In genomic region chr7:126694441-126695051, GRCm38 (mm10) we compare ENCODE assay signal across 8 mouse cellular contexts. TPM values are rescaled to one million over a fixed set of nuclear protein-coding genes. Genes with fewer than 3 reads are reported as not detected.
A peak's percentile ranks its signal among the peaks of the same experiment; 100 is the strongest.
DNase-seq lines count a peak whose midpoint lies in the region; ATAC-seq and TF ChIP-seq lines count a peak whose summit lies in the region.

No protein-coding gene starts in this region.

- peaks cover 2% of the 10 kb centered on the region; the same call in 1 of the 2 replicates for H3K36me3 ChIP-seq in heart, embryonic 11.5 days (ENCODE audit: control insufficient read depth, insufficient read depth, low read length)
- H3K36me3 ChIP-seq in forebrain, embryonic 15.5 days: peaks cover 31% of the 10 kb centered on the region
- peaks cover 21% of the 10 kb centered on the region for H3K36me3 ChIP-seq in liver, postnatal 0 days (replicated peaks; ENCODE audit: insufficient read depth, low read length)

- H3K9me3 ChIP-seq in heart, embryonic 11.5 days (replicated peaks; ENCODE audit: control insufficient read depth, low read length): no peaks in the 10 kb centered on the region
- no peaks in the 10 kb centered on the region for H3K9me3 ChIP-seq in forebrain, embryonic 15.5 days
- no peaks in the 10 kb centered on the region for H3K9me3 ChIP-seq in liver, postnatal 0 days (ENCODE audit: low read length)

- peak overlapping the region; percentile 90 for H3K4me3 ChIP-seq in heart, embryonic 11.5 days (ENCODE audit: low read depth, low read length)
- H3K4me3 ChIP-seq in forebrain, embryonic 15.5 days: peak overlapping the region; percentile 95
- H3K4me3 ChIP-seq in liver, postnatal 0 days (ENCODE audit: low read depth, low read length): peak overlapping the region; percentile 62

- no peaks in the 10 kb centered on the region for H3K27me3 ChIP-seq in heart, embryonic 11.5 days (ENCODE audit: control insufficient read depth, insufficient read depth, low read length)
- no peaks in the 10 kb centered on the region for H3K27me3 ChIP-seq in forebrain, embryonic 15.5 days
- no peaks in the 10 kb centered on the region for H3K27me3 ChIP-seq in liver, postnatal 0 days (ENCODE audit: insufficient read depth, low read length)

- no peak for TF ChIP-seq EP300 in liver, postnatal 0 days (IDR thresholded peaks at IDR 0.05; ENCODE audit: low read depth)

- H3K27ac ChIP-seq in heart, embryonic 11.5 days (ENCODE audit: low read depth, low read length): no peak overlapping the region
- peak overlapping the region; percentile 96 for H3K27ac ChIP-seq in forebrain, embryonic 15.5 days (replicated peaks)
- H3K27ac ChIP-seq in liver, postnatal 0 days (ENCODE audit: low read depth): no peak overlapping the region

- no peak overlapping the region for H3K9ac ChIP-seq in heart, embryonic 11.5 days (ENCODE audit: low read depth, low read length)
- H3K9ac ChIP-seq in forebrain, embryonic 15.5 days (replicated peaks): peak overlapping the region; percentile 93; the same call in 1 of the 2 replicates
- H3K9ac ChIP-seq in liver, postnatal 0 days (replicated peaks): no peak overlapping the region; the same call in 1 of the 2 replicates

- peaks cover 15% of the 10 kb centered on the region for H3K4me1 ChIP-seq in heart, embryonic 11.5 days (ENCODE audit: control insufficient read depth, insufficient read depth, low read length)
- H3K4me1 ChIP-seq in forebrain, embryonic 15.5 days: peaks cover 30% of the 10 kb centered on the region
- peaks cover 19% of the 10 kb centered on the region for H3K4me1 ChIP-seq in liver, postnatal 0 days (ENCODE audit: insufficient read depth)

- TF ChIP-seq CTCF in liver, postnatal 0 days (IDR thresholded peaks at IDR 0.05; ENCODE audit: low read depth): no peak

- DNase-seq in heart, adult 18-20 months: no peak
- peak; percentile 75 for DNase-seq in ES-CJ7 (ENCODE audit: low read depth, low spot score)
- DNase-seq in liver, postnatal 0 days: no peak
- DNase-seq in right cerebral cortex, postnatal 25 days: no peak
- no peak for DNase-seq in c-Kit-positive CD71-positive TER-119-positive erythroid progenitor cells, embryonic 14.5 days (ENCODE audit: low spot score)
- DNase-seq in ovary, postnatal 10 days (ENCODE audit: low spot score): no peak

- H3K4me2 ChIP-seq in heart, embryonic 11.5 days: peak overlapping the region; percentile 98
- peak overlapping the region; percentile 81 for H3K4me2 ChIP-seq in forebrain, embryonic 15.5 days (replicated peaks)
- H3K4me2 ChIP-seq in liver, postnatal 0 days (ENCODE audit: low read depth, low read length): peak overlapping the region; percentile 84

- ATAC-seq in heart, embryonic 11.5 days (replicated peaks; ENCODE audit: insufficient number of reproducible peaks, low FRiP score, low TSS enrichment): no peak
- ATAC-seq in forebrain, embryonic 15.5 days (replicated peaks): no peak
- ATAC-seq in liver, postnatal 0 days: no peak

- 60% methylated on average over 10 of the region's 10 CpGs for WGBS in heart, embryonic 11.5 days (ENCODE audit: insufficient replicate concordance)
- whole genome bisulfite sequencing in forebrain, embryonic 15.5 days: 27% methylated on average over 10 of the region's 10 CpGs
- WGBS in liver, postnatal 0 days (ENCODE audit: insufficient replicate concordance): 57% methylated on average over 10 of the region's 10 CpGs

RNA-seq across cellular contexts. Expression of gene Bola2, which starts 0.7 kb away (rescaled TPM):
- polyA plus RNA-seq in heart, embryonic 11.5 days (2014; fragmentation: Nextera tagmentation; extraction: Ambion mirVana): 120 and 126 TPM in 2 replicates
- 10 to 100 TPM; 60.1 to 60.4 TPM for total RNA-seq in heart, adult 18-20 months (2021)
- polyA plus RNA-seq in forebrain, embryonic 15.5 days (2015; fragmentation: Nextera tagmentation; extraction: Ambion mirVana): 141 and 158 TPM in 2 replicates
- polyA plus RNA-seq in liver, postnatal 0 days (2015; fragmentation: Nextera tagmentation; extraction: Ambion mirVana): 86.5 and 93.5 TPM in 2 replicates

RNA-seq across cellular contexts. Expression of gene Slx1b, which starts 1.0 kb away (rescaled TPM):
- polyA plus RNA-seq in heart, embryonic 11.5 days (2014; fragmentation: Nextera tagmentation; extraction: Ambion mirVana): 6.1 and 6.7 TPM in 2 replicates
- total RNA-seq in heart, adult 18-20 months (2021): 1 to 10 TPM; 3.7 to 4.1 TPM
- polyA plus RNA-seq in forebrain, embryonic 15.5 days (2015; fragmentation: Nextera tagmentation; extraction: Ambion mirVana): 17.5 and 18.0 TPM in 2 replicates
- polyA plus RNA-seq in liver, postnatal 0 days (2015; fragmentation: Nextera tagmentation; extraction: Ambion mirVana): 2.6 and 3.7 TPM in 2 replicates

RNA-seq across cellular contexts. Expression of gene Coro1a, which starts 13.0 kb away (rescaled TPM):
- 13.1 and 13.8 TPM in 2 replicates for polyA plus RNA-seq in heart, embryonic 11.5 days (2014; fragmentation: Nextera tagmentation; extraction: Ambion mirVana)
- 10 to 100 TPM in 1 of 2 experiments, 1 to 10 TPM in 1; 9.3 to 28.6 TPM for total RNA-seq in heart, adult 18-20 months (2021)
- polyA plus RNA-seq in forebrain, embryonic 15.5 days (2015; fragmentation: Nextera tagmentation; extraction: Ambion mirVana): 99.8 and 108 TPM in 2 replicates
- 121 and 130 TPM in 2 replicates for polyA plus RNA-seq in liver, postnatal 0 days (2015; fragmentation: Nextera tagmentation; extraction: Ambion mirVana)

RNA-seq across cellular contexts. Expression of gene Sult1a1, which starts 18.3 kb away (rescaled TPM):
- 2.4 and 2.5 TPM in 2 replicates for polyA plus RNA-seq in heart, embryonic 11.5 days (2014; fragmentation: Nextera tagmentation; extraction: Ambion mirVana)
- total RNA-seq in heart, adult 18-20 months (2021): 10 to 100 TPM; 31.1 to 44.0 TPM
- 2.8 TPM in 2 replicates for polyA plus RNA-seq in forebrain, embryonic 15.5 days (2015; fragmentation: Nextera tagmentation; extraction: Ambion mirVana)
- 221 and 241 TPM in 2 replicates for polyA plus RNA-seq in liver, postnatal 0 days (2015; fragmentation: Nextera tagmentation; extraction: Ambion mirVana)

RNA-seq across cellular contexts. Expression of gene Sgf29, which starts 45.4 kb away (rescaled TPM):
- polyA plus RNA-seq in heart, embryonic 11.5 days (2014; fragmentation: Nextera tagmentation; extraction: Ambion mirVana): 24.7 and 28.9 TPM in 2 replicates
- total RNA-seq in heart, adult 18-20 months (2021): 10 to 100 TPM; 24.8 to 26.5 TPM
- polyA plus RNA-seq in forebrain, embryonic 15.5 days (2015; fragmentation: Nextera tagmentation; extraction: Ambion mirVana): 54.7 and 55.4 TPM in 2 replicates
- 22.7 and 22.8 TPM in 2 replicates for polyA plus RNA-seq in liver, postnatal 0 days (2015; fragmentation: Nextera tagmentation; extraction: Ambion mirVana)
